Mouse (Mus musculus): ENCODE results near the gene Oaz2.

Gene Oaz2

GRCm38 (mm10) chr9:65695646-65696045, 27.8 kb downstream of the Oaz2 start:
- DNase-seq: no peak

GRCm38 (mm10) chr9:65696337-65696736, 28.5 kb downstream of the Oaz2 start:
- DNase-seq: no peak

GRCm38 (mm10) chr9:65697356-65697755, 29.6 kb downstream of the Oaz2 start:
- DNase-seq: no peak

- DNase-seq: no peak
Measured at GRCm38 (mm10) chr9:65697992-65698391, 30.2 kb downstream of the Oaz2 start.

DNA sequence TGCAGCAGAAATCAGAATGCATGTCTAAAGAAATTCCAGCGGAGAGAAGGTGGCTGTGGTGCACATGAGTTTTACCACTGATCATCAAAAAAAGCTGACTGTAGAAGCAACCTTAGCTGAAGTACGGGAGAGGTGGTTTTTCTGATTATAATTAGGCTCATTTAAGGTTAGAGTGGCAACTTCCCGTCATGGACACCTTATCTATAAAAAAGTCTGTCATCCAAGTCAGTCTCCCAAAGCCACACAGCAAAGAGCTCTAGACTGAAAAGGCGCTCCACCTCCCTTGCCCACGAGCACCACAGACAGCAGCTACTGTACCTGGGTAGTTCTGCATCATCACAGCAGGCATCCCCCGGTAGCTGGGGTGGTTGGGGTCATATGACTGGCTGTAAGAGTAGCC, 32.7 kb downstream of the Oaz2 start:
- no peak for DNase-seq

DNA sequence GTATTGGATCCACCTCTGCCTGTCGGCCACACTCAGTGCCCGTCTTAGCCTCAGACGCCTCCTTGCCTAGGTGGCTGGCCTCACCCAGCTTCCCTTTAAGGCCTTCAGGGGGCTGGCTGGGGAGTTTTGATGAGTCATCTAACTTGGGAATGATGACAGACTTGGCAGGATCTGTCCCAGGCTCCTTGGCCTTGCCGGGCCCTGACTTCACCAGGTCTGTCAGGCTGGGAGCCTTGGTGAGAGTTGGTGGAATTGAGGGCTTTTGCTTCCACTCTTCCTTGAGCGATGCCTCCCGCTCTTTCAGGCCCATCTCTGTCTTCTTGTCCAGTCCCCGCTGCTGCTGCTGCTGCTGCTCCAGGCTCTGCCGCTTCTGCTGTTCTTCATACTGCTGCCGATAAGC, 34.5 kb downstream of the Oaz2 start:
- DNase-seq: no peak

GRCm38 (mm10) chr9:65703241-65703640, 35.4 kb downstream of the Oaz2 start:
- DNase-seq: no peak

GRCm38 (mm10) chr9:65703926-65704595, 36.3 kb downstream of the Oaz2 start:
- no peak for DNase-seq

- no peak for DNase-seq
Measured at GRCm38 (mm10) chr9:65718195-65718594, 50.4 kb downstream of the Oaz2 start.

GRCm38 (mm10) chr9:65721161-65721566, 53.4 kb downstream of the Oaz2 start:
- DNase-seq: no peak

- no peak for DNase-seq
Measured at GRCm38 (mm10) chr9:65724471-65725290, 56.9 kb downstream of the Oaz2 start.

DNA sequence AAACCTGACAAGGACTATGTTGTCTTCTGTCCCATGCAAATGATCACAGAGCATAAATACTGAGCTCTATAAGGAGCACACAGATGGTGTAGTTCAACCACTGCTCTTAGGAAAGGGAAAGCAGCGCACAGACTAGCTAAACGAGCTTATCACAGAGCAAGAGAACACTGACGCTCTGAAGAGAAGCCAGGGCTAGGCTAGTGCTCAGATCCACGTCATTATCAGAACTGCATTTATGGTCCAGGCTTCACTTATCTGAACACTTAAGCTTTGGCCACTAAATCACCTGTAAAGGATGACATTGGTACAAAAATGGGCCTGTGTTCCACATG, 57.5 kb downstream of the Oaz2 start:
- no peak for DNase-seq

GRCm38 (mm10) chr9:65726431-65726830, 58.6 kb downstream of the Oaz2 start:
- no peak for DNase-seq

- no peak for DNase-seq
Measured at GRCm38 (mm10) chr9:65727491-65727890, 59.7 kb downstream of the Oaz2 start.

- DNase-seq: no peak
Measured at GRCm38 (mm10) chr9:65728588-65728987, 60.8 kb downstream of the Oaz2 start.

DNA sequence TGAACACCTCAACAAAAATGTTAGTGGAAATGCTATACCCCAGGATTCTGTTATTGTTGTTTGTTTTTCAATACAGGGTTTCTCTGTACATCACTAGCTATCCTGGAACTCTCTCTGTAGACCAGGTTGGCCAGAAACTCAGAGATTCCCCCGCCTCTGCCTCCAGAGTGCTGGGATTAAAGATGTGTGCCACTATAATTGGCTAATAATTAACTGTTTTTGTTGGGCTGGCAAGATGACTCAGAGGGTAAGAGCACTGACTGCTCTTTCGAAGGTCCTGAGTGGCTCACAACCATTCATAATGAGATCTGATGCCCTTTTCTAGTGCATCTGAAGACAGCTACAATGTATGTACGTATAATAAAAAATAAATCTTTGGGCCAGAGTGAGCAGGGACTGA, 67.1 kb downstream of the Oaz2 start:
- no peak for DNase-seq
